Mouse (Mus musculus): ENCODE data around the gene Brpf3. TPM values are rescaled to one million over a fixed set of nuclear protein-coding genes. Genes with fewer than 3 reads are reported as not detected.
"Not testable (repeated sequence)": the region's sequence is repeated elsewhere in the genome, so short reads cannot be mapped to it uniquely, and the experiment has no call there.

The Brpf3 gene
- total and polyA plus RNA-seq, 2 experiments from 2014 or later, result 2.7 to 27.8 TPM

GRCm38 (mm10) chr17:28832875-28833274 lies 32.0 kb downstream of the Brpf3 start:
- Histone ChIP-seq H3K36me3 (replicated peaks; ENCODE audit: control insufficient read depth, insufficient read depth, low read length) (peaks cover 66% of the 10 kb centered on the region), H3K9me3 (replicated peaks; ENCODE audit: control insufficient read depth, low read length) (no peaks in the 10 kb centered on the region), H3K4me1 (ENCODE audit: control insufficient read depth, insufficient read depth) (no peaks in the 10 kb centered on the region), H3K4me3 (ENCODE audit: low read depth, low read length) (no peak overlapping the region), H3K4me2 (ENCODE audit: low read depth, low read length) (no peak overlapping the region), H3K27me3 (ENCODE audit: control insufficient read depth, insufficient read depth, low read length) (no peaks in the 10 kb centered on the region), H3K27ac (ENCODE audit: low read depth) (no peak overlapping the region), H3K9ac (replicated peaks; ENCODE audit: low read depth, low read length) (no peak overlapping the region)
- no peak for DNase-seq (ENCODE audit: low spot score)
- no peak for TF ChIP-seq EP300 (IDR thresholded peaks at IDR 0.05; ENCODE audit: low read depth)
- TF ChIP-seq CTCF (IDR thresholded peaks at IDR 0.05; ENCODE audit: low read depth), result no peak
- 70% methylated on average over 3 of the region's 3 CpGs for WGBS
- ATAC-seq (ENCODE audit: insufficient read depth, low read depth), result no peak

GRCm38 (mm10) chr17:28834676-28835075 lies 33.8 kb downstream of the Brpf3 start:
- no peak overlapping the region for H3K9ac ChIP-seq (replicated peaks; ENCODE audit: low read depth, low read length)
- WGBS, result 56% methylated on average over 10 of the region's 10 CpGs
- no peaks in the 10 kb centered on the region for H3K4me1 ChIP-seq (ENCODE audit: control insufficient read depth, insufficient read depth)

DNA sequence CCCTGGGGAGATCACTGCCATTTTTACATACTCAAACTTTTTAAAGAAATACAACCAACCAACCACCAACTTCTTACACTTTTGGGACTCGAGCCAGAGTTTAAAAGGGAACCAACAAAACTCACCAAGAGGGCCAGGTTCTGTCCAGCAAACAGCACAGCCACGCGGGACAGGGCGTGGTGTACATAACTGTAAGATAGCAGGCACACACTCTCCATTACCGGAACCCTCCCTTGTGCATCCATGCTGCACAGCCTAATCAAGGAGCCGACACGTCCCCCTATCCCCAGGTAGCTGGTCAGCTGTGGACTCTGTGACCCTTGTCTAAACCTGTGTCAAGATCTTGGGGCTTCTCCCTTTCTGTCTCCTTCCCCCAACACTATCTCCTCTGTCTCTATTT lies 37.0 kb downstream of the Brpf3 start:
- Histone ChIP-seq H3K4me3 (ENCODE audit: low read depth, low read length) (no peak overlapping the region), H3K4me1 (ENCODE audit: control insufficient read depth, insufficient read depth) (no peaks in the 10 kb centered on the region), H3K9me3 (replicated peaks; ENCODE audit: control insufficient read depth, low read length) (no peaks in the 10 kb centered on the region; the same call in 1 of the 2 replicates), H3K27me3 (ENCODE audit: control insufficient read depth, insufficient read depth, low read length) (no peaks in the 10 kb centered on the region), H3K9ac (replicated peaks; ENCODE audit: low read depth, low read length) (no peak overlapping the region), H3K4me2 (ENCODE audit: low read depth, low read length) (no peak overlapping the region), H3K36me3 (replicated peaks; ENCODE audit: control insufficient read depth, insufficient read depth, low read length) (peaks cover 41% of the 10 kb centered on the region), H3K27ac (ENCODE audit: low read depth) (no peak overlapping the region)
- TF ChIP-seq EP300 (IDR thresholded peaks at IDR 0.05; ENCODE audit: low read depth) (no peak), CTCF (IDR thresholded peaks at IDR 0.05; ENCODE audit: low read depth) (no peak)
- ATAC-seq (ENCODE audit: insufficient read depth, low read depth), result no peak
- no peak for DNase-seq (ENCODE audit: low spot score)
- 83% methylated on average over 7 of the region's 7 CpGs for WGBS

More at GRCm38 (mm10) chr17:28834676-28835075, 33.8 kb downstream of the Brpf3 start:
- DNase-seq (ENCODE audit: low spot score), result no peak
- Histone ChIP-seq H3K4me3 (ENCODE audit: low read depth, low read length) (no peak overlapping the region), H3K27ac (ENCODE audit: low read depth) (no peak overlapping the region), H3K4me2 (ENCODE audit: low read depth, low read length) (no peak overlapping the region), H3K27me3 (ENCODE audit: control insufficient read depth, insufficient read depth, low read length) (no peaks in the 10 kb centered on the region), H3K9me3 (replicated peaks; ENCODE audit: control insufficient read depth, low read length) (no peaks in the 10 kb centered on the region), H3K36me3 (replicated peaks; ENCODE audit: control insufficient read depth, insufficient read depth, low read length) (peaks cover 64% of the 10 kb centered on the region)
- ATAC-seq (ENCODE audit: insufficient read depth, low read depth), result no peak
- no peak for TF ChIP-seq EP300 (IDR thresholded peaks at IDR 0.05; ENCODE audit: low read depth)

DNA sequence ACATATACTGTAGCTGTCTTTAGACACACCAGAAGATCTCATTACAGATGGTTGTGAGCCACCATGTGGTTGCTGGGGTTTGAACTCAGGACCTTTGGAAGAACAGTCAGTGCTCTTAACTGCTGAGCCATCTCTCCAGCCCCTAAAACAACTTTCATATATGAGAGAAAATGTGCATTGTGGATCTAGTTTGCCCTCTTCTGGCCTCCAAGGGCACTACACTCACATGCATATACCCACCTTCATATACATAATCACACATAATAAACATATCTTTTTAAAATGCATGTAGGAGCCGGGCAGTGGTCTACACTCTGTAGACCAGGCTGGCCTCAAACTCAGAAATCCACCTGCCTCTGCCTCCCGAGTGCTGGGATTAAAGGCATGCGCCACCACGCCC lies 41.1 kb downstream of the Brpf3 start:
- WGBS, result 96% methylated on average over 4 of the region's 4 CpGs
- not testable (repeated sequence) for H3K27me3 ChIP-seq (ENCODE audit: control insufficient read depth, insufficient read depth, low read length); H3K4me3 ChIP-seq (ENCODE audit: low read depth, low read length); H3K4me2 ChIP-seq (ENCODE audit: low read depth, low read length); ATAC-seq (ENCODE audit: insufficient read depth, low read depth); H3K9me3 ChIP-seq (replicated peaks; ENCODE audit: control insufficient read depth, low read length); H3K27ac ChIP-seq (ENCODE audit: low read depth); DNase-seq (ENCODE audit: low spot score); H3K9ac ChIP-seq (replicated peaks; ENCODE audit: low read depth, low read length); H3K4me1 ChIP-seq (ENCODE audit: control insufficient read depth, insufficient read depth)
- peaks cover 25% of the 10 kb centered on the region for H3K36me3 ChIP-seq (replicated peaks; ENCODE audit: control insufficient read depth, insufficient read depth, low read length)

GRCm38 (mm10) chr17:28843665-28844064 lies 42.8 kb downstream of the Brpf3 start:
- TF ChIP-seq CTCF (IDR thresholded peaks at IDR 0.05; ENCODE audit: low read depth) (no peak), EP300 (IDR thresholded peaks at IDR 0.05; ENCODE audit: low read depth) (no peak)
- Histone ChIP-seq H3K4me1 (ENCODE audit: control insufficient read depth, insufficient read depth) (no peaks in the 10 kb centered on the region), H3K4me3 (ENCODE audit: low read depth, low read length) (no peak overlapping the region), H3K4me2 (ENCODE audit: low read depth, low read length) (no peak overlapping the region), H3K36me3 (replicated peaks; ENCODE audit: control insufficient read depth, insufficient read depth, low read length) (peaks cover 8% of the 10 kb centered on the region), H3K9ac (replicated peaks; ENCODE audit: low read depth, low read length) (no peak overlapping the region), H3K9me3 (replicated peaks; ENCODE audit: control insufficient read depth, low read length) (no peaks in the 10 kb centered on the region; the same call in 1 of the 2 replicates), H3K27ac (ENCODE audit: low read depth) (no peak overlapping the region), H3K27me3 (ENCODE audit: control insufficient read depth, insufficient read depth, low read length) (no peaks in the 10 kb centered on the region)
- ATAC-seq (ENCODE audit: insufficient read depth, low read depth) (no peak), DNase-seq (ENCODE audit: low spot score) (no peak)
- WGBS, result 80% methylated on average over 5 of the region's 5 CpGs

GRCm38 (mm10) chr17:28846974-28847617 lies 46.2 kb downstream of the Brpf3 start:
- ATAC-seq (ENCODE audit: insufficient read depth, low read depth) (no peak), DNase-seq (ENCODE audit: low spot score) (no peak)
- H3K4me3 ChIP-seq (ENCODE audit: low read depth, low read length), result no peak overlapping the region
- H3K27me3 ChIP-seq (ENCODE audit: control insufficient read depth, insufficient read depth, low read length), result no peaks in the 10 kb centered on the region
- no peaks in the 10 kb centered on the region for H3K4me1 ChIP-seq (ENCODE audit: control insufficient read depth, insufficient read depth)
- no peaks in the 10 kb centered on the region for H3K9me3 ChIP-seq (replicated peaks; ENCODE audit: control insufficient read depth, low read length)
- no peak for TF ChIP-seq CTCF (IDR thresholded peaks at IDR 0.05; ENCODE audit: low read depth)
- TF ChIP-seq EP300 (IDR thresholded peaks at IDR 0.05; ENCODE audit: low read depth), result no peak
- no peaks in the 10 kb centered on the region for H3K36me3 ChIP-seq (replicated peaks; ENCODE audit: control insufficient read depth, insufficient read depth, low read length)
- no peak overlapping the region for H3K4me2 ChIP-seq (ENCODE audit: low read depth, low read length)
- no peak overlapping the region for H3K9ac ChIP-seq (replicated peaks; ENCODE audit: low read depth, low read length)
- WGBS, result 26% methylated on average over 11 of the region's 11 CpGs
- H3K27ac ChIP-seq (ENCODE audit: low read depth), result no peak overlapping the region

Data from heart, postnatal 0 days (tissue).